Mouse (Mus musculus): Measurements from ENCODE around the gene Adamts2.

- TF ChIP-seq CTCF (IDR thresholded peaks at IDR 0.05; ENCODE audit: extremely low read depth, insufficient read depth, low read length) (no peak), POLR2A (IDR thresholded peaks at IDR 0.05; ENCODE audit: extremely low read depth, insufficient read depth, low read length) (no peak)
These were observed 169.1 kb downstream of the Adamts2 start for GRCm38 (mm10) chr11:50771006-50771405.

All from cortical plate, adult 2 months (tissue).